Mouse (Mus musculus) layer of hippocampus, postnatal 10 days (tissue): ENCODE measurements around the gene Tectb. TPM values are rescaled to one million over a fixed set of nuclear protein-coding genes. Genes with fewer than 3 reads are reported as not detected.
"Not testable (repeated sequence)": the region's sequence is repeated elsewhere in the genome, so short reads cannot be mapped to it uniquely, and the experiment has no call there.

ENCODE experiments used
- DNase-seq, 2 experiments: peaks; one replicate each; pipeline ENCODE4 v3.0.0; 2021; ENCODE audit warnings: low spot score in 2 of 2
- long read RNA-seq: library from polyadenylated mRNA; stranded (forward); transcript quantifications from one replicate; pipeline ENCODE4 v2.0.0, GENCODE M21; 2023
- total RNA-seq, 2 experiments: library from RNA; stranded (reverse); gene quantifications; 2 replicates each; pipeline ENCODE4 v1.2.3; 2021

Tectb gene
- under 1 TPM; 0.13 to 0.48 TPM for total RNA-seq
- long read RNA-seq: 0 reads

GRCm38 (mm10) chr19:55180433-55180832 is at the start of gene Tectb:
TSS of gene Tectb (plus strand) at chr19:55180733.
- DNase-seq: no peak

DNA sequence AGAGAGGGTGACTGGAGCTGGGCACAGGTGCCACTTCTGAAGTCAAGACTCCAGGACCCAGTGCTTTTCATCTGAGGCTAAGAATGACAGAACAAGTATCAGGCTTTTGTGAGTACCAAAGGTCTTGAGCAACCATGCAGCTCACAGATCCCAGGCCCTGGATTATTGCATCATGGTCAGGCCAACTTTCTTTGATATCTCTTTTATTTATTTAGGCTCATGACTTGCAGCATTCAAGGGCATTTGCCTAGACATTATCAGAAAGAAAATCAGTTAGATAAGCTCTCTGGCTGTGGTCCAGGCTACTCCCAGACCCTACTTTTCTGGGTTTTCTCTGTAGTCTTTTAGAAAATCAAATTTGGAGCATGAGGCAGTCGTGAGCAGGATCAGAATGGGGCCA is 48.8 kb upstream of the Tectb start:
- DNase-seq: no peak

DNA sequence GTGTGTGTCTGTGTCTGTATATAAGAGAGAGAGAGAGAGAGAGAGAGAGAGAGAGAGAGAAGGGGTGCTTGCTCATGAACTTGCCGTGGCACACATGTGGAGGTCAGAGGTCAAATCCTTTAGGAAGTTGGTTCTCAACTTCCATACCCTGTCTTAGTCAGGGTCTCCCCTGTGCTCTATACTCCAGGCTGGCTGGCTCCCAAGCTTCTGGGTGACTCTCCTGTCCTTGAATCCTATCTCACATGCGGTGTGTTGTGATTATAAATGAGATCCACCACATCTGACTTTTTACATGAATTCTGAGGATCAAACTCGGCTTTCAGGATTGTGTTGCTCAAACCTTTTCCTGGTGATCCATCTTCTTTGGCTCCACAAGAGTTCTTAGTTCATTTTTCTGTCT is 48.1 kb upstream of the Tectb start:
- DNase-seq: no peak

DNA sequence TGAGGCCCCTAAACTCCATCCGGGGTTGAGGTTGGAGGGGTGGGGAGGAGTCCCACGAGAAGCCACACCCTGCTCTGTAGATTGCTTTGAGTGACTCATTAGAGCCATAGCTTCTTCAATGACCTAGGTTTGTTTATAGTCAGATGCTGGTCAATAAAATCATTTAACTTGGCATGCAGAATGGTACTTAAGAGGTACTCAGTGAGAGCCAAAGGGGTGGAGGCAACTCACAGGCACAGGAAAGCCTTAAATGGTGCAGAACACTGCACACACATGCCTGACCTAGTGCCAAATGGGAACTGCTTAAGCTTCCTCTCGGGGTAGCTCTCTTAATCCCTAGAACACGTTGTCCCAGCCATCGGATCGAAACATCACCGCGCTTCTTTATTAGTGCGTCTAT is 46.0 kb upstream of the Tectb start:
- DNase-seq: no peak

DNA sequence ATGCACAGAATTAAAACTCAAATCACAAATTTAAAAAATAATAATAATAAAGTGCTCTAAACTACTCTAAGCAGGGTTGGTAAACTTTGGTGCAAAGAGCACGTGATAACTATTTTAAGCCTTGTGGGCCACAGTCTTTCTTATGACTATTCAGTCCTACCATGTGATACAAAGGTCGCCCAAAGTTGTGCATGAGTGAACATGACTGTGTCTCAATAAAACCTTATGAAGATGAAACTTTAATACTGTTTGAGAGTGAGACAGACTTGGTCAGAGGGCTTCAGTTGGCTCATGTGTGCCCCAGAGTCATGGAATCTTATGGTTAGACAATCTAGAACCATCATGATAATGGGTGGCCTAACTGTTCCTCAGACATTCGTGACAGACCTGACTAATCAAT is 44.6 kb upstream of the Tectb start:
- no peak for DNase-seq

DNA sequence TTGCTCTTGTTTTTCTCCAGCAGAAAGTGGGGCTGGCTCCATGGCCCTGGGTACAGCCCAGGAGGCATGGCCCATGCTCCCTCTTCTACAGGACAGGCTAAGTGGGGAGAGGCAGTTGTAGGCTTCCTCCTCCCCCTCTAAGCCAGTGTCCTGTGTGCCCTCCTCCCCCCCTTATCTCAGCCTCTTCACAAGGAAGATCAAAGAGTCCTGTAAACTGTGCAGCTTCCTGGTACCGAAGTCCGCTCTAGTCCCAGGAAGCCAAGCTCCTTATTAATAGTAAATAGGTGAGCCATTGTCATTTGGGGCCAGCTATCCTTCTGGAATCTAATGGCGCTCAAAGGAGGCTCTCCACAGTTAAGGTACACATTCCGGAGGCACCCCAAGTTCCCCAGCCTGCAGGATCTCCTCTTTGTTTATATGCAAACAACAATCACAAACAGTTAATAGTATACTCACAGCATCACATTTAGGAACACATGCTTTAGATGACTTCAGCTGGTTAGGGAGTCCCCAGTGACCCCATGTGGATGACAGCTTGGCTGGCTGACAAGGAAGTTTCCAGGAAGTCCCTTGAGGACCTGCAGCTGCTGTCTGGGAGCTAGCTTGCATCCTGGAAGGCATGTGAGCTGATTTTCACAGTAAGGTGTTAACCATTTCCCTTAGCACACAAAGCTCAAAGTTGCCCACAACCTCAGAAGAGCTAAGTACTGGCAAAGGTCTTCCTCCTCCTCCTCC is 43.7 kb upstream of the Tectb start:
- DNase-seq: no peak

DNA sequence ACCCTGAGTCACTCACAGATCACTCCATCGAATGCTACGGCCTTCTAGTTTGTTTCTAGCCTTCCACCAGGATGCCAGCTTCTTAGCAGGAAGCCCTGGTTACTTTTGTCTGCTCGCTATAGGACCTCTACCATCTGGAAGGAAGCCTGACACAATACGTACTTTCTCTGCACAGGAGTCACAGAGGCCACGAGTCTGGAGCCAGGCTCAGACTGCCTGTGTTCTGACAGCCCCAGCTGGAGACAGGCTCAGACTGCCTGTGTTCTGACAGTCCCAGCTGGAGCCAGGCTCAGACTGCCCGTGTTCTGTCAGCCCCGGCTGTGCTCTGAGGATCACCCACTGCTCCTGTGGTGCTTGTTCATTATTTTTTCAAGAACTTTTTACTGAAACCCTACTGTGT is 42.6 kb upstream of the Tectb start:
- DNase-seq: no peak

- no peak for DNase-seq
Observed at GRCm38 (mm10) chr19:55138506-55138905, 42.0 kb upstream of the Tectb start.

DNA sequence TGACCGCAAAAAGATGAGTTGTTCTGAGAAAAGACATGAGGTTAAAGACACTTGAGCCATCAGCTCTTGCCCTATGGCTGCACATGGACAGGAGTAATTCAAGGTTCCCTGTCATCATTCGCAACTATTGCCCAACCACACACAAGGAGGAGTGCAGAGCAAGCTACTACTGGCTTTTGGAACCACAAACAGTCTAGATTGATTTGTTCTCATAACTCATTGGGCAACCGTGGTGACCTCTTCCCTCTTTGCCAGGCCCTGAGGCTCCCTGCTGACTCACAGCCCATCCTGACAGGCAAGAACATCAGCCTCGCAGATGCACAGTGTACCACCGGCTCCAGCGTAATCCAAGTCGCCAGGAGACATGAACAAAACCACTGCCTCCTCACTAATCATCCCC is 41.2 kb upstream of the Tectb start:
- DNase-seq: no peak

DNA sequence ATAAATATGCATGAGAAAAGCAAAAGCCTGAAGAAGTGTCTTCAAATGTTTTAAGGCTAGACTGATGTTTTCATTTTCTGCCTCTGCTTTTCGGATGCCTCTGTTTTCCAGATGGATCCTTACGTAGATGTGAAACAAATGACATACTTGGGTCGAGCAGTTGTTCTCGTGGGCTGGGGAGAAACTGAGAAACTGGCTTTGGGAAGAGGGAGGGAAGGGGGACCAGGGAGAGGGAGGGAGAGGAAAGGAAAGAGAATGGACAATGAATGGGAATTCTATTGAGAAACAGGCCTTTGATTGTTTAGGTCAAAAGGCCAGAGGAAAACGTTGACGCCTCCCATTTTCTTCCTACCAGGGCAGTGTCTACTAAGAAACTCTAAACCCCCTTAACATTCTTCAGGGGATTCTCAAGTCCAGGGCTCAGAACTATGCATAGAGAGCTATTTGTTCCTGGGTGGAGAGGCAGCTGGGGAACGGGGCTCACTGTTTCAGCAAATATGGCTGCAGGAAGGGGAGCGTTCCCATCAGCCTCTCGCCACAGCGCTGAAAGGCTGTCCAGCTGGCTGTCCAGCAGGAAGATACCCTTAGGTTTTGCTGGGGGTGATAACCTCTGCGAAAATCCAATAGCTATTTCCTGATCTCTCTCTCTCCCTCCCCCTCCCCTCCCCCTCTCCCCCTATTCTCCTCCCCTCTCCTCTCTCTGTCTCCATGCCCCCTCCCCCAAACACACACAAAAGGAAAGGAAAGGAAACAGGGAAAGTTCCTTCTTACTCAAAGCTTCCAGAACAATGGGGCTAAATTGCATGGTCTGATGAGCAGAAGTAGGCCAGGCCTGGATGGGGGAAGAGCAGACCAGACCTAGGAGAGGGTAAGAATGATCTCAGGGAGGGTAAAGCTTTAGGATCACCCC is 36.9 kb upstream of the Tectb start:
- DNase-seq: no peak

DNA sequence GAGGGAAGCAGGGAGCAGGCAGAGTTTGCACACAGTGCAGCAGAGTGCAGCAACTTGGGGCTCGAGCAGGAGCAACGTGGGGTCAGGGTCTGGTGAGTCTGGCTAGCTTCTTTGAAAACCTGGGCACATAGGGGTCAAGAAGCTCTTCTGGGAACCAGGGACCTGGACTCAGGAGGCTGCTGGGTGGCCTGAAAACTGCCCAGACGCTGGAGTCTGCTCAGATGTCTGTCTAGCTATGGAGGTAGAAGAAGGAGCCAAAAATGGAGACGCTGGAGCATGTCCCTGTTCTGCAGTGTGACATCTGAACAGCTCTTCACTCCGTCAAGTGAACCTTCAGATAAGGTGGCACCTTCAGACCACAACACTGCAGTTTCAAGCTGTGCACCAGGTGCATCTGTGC is 35.8 kb upstream of the Tectb start:
- no peak for DNase-seq

DNA sequence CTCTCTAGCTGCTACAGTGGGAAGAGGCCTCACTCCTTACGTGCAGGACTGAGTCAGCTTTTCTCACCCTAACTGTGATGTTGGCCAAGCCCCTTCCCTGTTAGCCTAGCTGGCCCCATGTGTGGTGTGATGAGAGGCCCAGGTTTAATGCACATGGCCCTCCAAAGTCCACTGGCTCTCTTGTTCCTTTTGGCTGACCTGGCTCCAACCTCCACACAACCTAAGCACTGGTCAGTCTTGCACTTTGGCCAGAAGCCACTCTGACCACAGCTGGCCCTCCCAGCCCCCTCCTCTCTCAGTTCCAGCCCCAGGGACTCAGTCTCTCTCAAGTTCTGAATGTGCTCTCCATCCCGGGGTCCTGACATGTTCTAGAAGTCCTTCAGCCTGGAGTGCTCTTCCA is 35.4 kb upstream of the Tectb start:
- no peak for DNase-seq

- DNase-seq: no peak
Observed at GRCm38 (mm10) chr19:55147568-55147967, 33.0 kb upstream of the Tectb start.

DNA sequence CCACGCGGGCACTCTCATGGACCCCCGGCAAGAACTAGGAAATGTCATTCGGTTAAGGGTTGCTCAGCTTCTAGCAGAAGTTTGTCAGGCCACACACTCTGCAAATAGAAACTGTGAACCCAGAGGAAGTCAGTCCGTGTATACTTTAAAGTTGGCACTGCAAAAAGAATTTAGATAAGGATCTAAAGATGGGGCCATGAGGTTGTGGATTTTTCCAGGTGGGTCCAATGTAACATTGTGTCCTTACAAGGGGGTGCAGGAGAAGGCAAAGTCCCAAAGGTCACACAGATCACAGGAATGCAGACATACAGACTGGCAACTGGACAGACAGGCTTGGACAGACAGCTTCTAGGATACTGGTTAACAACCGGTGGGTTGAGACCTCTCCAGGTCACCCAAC is 32.4 kb upstream of the Tectb start:
- DNase-seq: no peak

DNA sequence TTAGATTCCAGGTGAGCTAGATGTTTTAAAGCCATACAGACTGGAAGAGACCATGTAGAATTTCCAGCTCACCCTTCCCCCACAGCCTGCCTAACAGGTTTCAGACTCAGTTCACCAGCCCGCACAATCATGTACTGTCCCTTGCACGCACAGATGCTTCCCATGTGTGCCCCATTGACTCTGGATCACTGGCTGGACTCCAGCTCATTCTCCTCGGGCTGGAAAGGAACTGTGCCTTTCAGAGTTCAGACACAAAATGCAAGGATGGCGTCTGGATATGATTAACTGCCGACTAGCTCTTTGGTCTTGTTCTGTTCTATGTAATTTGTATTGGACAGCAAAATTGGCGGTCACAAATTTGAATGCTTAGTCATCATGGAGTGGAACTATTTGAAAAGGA is 30.9 kb upstream of the Tectb start:
- no peak for DNase-seq

- DNase-seq: not testable (repeated sequence)
Observed at GRCm38 (mm10) chr19:55152274-55152673, 28.3 kb upstream of the Tectb start.

DNA sequence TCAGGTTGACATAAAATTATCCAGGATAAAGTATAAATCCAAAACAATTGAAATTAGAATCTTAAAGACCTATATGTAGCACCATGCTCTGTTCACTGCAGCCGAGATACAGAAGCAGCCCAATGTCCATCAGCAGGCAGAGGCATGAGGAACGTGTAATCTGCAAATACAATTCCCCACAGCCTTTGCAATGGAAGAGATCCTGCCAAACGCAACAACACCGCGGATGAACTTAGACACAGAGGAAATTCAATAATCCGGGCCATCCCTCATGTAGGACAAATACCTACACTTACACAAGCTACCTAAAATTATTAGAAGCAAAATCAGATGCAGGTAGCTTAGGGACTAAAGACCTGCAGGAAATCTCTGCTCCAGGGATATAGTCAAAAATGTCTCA is 27.6 kb upstream of the Tectb start:
- no peak for DNase-seq

DNA sequence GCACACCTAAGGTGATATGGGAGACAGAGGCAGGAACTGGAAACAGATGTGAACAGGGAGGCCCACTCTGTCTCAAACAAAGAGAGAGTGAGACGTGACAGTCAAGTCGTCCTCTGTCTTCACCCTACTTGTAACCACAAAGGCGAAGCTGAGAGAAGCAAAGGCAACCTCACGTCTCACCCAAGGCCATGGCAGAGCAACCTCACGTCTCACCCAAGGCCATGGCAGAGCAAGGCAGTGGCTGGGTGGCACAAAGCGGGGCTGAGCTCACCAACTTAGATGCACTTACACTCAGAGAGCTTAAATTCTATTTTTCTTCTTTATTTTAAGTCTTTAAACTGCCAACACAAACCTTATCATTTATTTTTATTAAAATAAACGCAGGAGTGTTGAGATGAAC is 23.5 kb upstream of the Tectb start:
- no peak for DNase-seq

GRCm38 (mm10) chr19:55158606-55159005 is 21.9 kb upstream of the Tectb start:
- DNase-seq: no peak

GRCm38 (mm10) chr19:55159826-55160225 is 20.7 kb upstream of the Tectb start:
- DNase-seq: no peak

DNA sequence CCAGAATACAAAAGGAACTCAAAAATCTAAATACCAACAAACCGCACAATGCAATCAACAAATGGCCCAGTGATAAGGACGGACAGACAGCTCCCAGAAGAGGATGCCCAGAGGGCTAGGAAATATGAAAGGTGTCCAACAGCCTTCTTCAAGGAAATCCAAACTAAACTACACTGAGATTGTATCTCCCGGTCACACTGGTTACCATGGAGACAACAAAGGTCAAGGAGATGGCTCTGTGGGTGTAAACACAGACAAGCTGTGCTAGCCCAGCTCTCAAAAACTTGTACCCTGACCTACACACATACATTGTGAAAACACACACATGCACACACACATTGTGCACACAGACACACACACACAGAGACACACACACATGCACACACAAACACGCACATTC is 18.3 kb upstream of the Tectb start:
- no peak for DNase-seq

DNA sequence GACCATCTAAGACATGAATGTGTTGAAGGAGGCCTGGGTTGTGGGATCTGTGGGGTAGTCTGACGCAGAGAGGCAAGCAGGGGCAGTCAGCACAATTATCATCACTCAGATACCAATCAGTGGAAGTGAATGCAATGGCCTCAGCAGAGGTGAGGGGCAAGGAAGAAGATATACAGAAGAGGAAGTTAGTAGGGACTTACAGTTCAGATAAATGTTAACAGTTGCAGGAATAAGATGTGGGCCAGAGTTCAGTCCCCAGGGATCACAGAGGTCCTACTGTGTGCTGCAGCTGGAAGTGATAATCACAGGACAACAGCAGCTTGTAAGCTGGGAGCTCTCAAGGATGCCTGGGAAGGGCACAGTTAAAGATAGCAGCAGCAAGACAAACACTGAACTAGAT is 16.4 kb upstream of the Tectb start:
- no peak for DNase-seq
